Comparison of ENCODE assay signal across 11 mouse cellular contexts in genomic region chr8:107118803-107119233, GRCm38 (mm10). TPM values are rescaled to one million over a fixed set of nuclear protein-coding genes. Genes with fewer than 3 reads are reported as not detected.
DNase-seq lines count a peak whose midpoint lies in the region; ATAC-seq and TF ChIP-seq lines count a peak whose summit lies in the region.
"Had no signal": no experiment of that assay in that cellular context is flagged by ENCODE, and none has a peak within 500 bp of the region (broad histone marks: within the 10 kb centered on the region; RNA-seq: fewer than 3 reads in every experiment).

No protein-coding gene starts in this region.

- intact Hi-C loops in heart, postnatal 10 days (cut with DNase I) = loop anchor here (1.0 to 10.0 kb wide), 2 partner anchors 53 to 456 kb away; no protein-coding TSS in a partner anchor

- H3K27me3 ChIP-seq in liver, adult 2 months (ENCODE audit: control insufficient read depth, insufficient read depth, low read length) = no peaks in the 10 kb centered on the region
- no peaks in the 10 kb centered on the region for H3K27me3 ChIP-seq in limb, embryonic 12.5 days
- H3K27me3 ChIP-seq in midbrain, embryonic 14.5 days (ENCODE audit: control insufficient read depth, insufficient read depth, low read length) = no peaks in the 10 kb centered on the region
- H3K27me3 ChIP-seq: neural tube, embryonic 12.5 days; Patski had no signal

- H3K27ac ChIP-seq in liver, adult 2 months (replicated peaks; ENCODE audit: insufficient read depth, low read depth, low read length) = peak overlapping the region; percentile 71
- H3K27ac ChIP-seq in limb, embryonic 12.5 days = 0 out of 2 replicates have a peak overlapping the region, but pooled peaks have one; percentile 32
- no peak overlapping the region for H3K27ac ChIP-seq in midbrain, embryonic 14.5 days (replicated peaks; ENCODE audit: low read depth, low read length)
- H3K27ac ChIP-seq: neural tube, embryonic 12.5 days had no signal

- 22% methylated on average over 7 of the region's 7 CpGs for WGBS in liver, adult 2 months
- 27% methylated on average over 7 of the region's 7 CpGs for WGBS in limb, embryonic 12.5 days
- 66% methylated on average over 7 of the region's 7 CpGs for WGBS in midbrain, embryonic 14.5 days

- no peak for ATAC-seq in limb, embryonic 12.5 days (ENCODE audit: insufficient number of reproducible peaks, insufficient read depth, low FRiP score, low TSS enrichment, low read depth)
- no peak for ATAC-seq in midbrain, embryonic 14.5 days (ENCODE audit: low FRiP score, low TSS enrichment)
- ATAC-seq: Patski had no signal

- no peaks in the 10 kb centered on the region for H3K36me3 ChIP-seq in liver, adult 2 months (ENCODE audit: control insufficient read depth, insufficient read depth, low read length)
- no peaks in the 10 kb centered on the region for H3K36me3 ChIP-seq in limb, embryonic 12.5 days
- no peaks in the 10 kb centered on the region for H3K36me3 ChIP-seq in midbrain, embryonic 14.5 days (ENCODE audit: control insufficient read depth, insufficient read depth, low read length)
- H3K36me3 ChIP-seq: neural tube, embryonic 12.5 days had no signal

- no peak overlapping the region for H3K9ac ChIP-seq in liver, adult 2 months (ENCODE audit: low read depth, low read length)
- H3K9ac ChIP-seq in limb, embryonic 12.5 days (replicated peaks) = no peak overlapping the region
- no peak overlapping the region for H3K9ac ChIP-seq in midbrain, embryonic 14.5 days (replicated peaks; ENCODE audit: low read length)
- H3K9ac ChIP-seq: neural tube, embryonic 12.5 days had no signal

- TF ChIP-seq POLR2A in liver, adult 2 months (IDR thresholded peaks at IDR 0.05; ENCODE audit: extremely low read depth, insufficient read depth, low read length) = no peak

- no peak for TF ChIP-seq CTCF in liver, adult 2 months (IDR thresholded peaks at IDR 0.05; ENCODE audit: low read depth, low read length)

- H3K9me3 ChIP-seq in limb, embryonic 12.5 days = no peaks in the 10 kb centered on the region
- no peaks in the 10 kb centered on the region for H3K9me3 ChIP-seq in midbrain, embryonic 14.5 days (ENCODE audit: control insufficient read depth, low read length)
- H3K9me3 ChIP-seq: neural tube, embryonic 12.5 days had no signal

- peak; percentile 89 for DNase-seq in liver, adult 2 months (ENCODE audit: extremely low read depth, low read depth, low spot score)
- DNase-seq in liver = no peak
- peak; percentile 61 for DNase-seq in heart, postnatal 10 days
- DNase-seq in thymus, postnatal 4 days = peak; percentile 68
- DNase-seq in Muller cell, postnatal 12 days (ENCODE audit: inconsistent ontology term) = no peak
- no peak for DNase-seq in retina, postnatal 1 day
- DNase-seq in midbrain, embryonic 14.5 days = no peak

- no peaks in the 10 kb centered on the region for H3K79me2 ChIP-seq in liver, adult 2 months (ENCODE audit: control insufficient read depth, insufficient read depth, low read length)

- H3K4me3 ChIP-seq in liver, adult 2 months (ENCODE audit: insufficient read depth, low read depth, low read length) = no peak overlapping the region
- no peak overlapping the region for H3K4me3 ChIP-seq in limb, embryonic 12.5 days (replicated peaks)
- H3K4me3 ChIP-seq in midbrain, embryonic 14.5 days (replicated peaks; ENCODE audit: low read depth, low read length) = no peak overlapping the region
- H3K4me3 ChIP-seq: neural tube, embryonic 12.5 days had no signal

- peaks cover 23% of the 10 kb centered on the region for H3K4me1 ChIP-seq in liver, adult 2 months (ENCODE audit: control insufficient read depth, insufficient read depth, low read length)
- H3K4me1 ChIP-seq in limb, embryonic 12.5 days (replicated peaks) = peaks cover 29% of the 10 kb centered on the region
- peaks cover 9% of the 10 kb centered on the region for H3K4me1 ChIP-seq in midbrain, embryonic 14.5 days (ENCODE audit: control insufficient read depth, insufficient read depth, low read length)

- H3K4me2 ChIP-seq in limb, embryonic 12.5 days = 0 out of 2 replicates have a peak overlapping the region, but pooled peaks have one; percentile 5
- H3K4me2 ChIP-seq in midbrain, embryonic 14.5 days (ENCODE audit: low read length) = no peak overlapping the region
- H3K4me2 ChIP-seq: neural tube, embryonic 12.5 days had no signal

RNA-seq across cellular contexts. Expression of gene Terf2, which starts 22.5 kb away (rescaled TPM):
- total RNA-seq in liver, adult 2 months (2014; rRNA removed) = 3.6 and 4.0 TPM in 2 replicates
- 2.9 and 3.3 TPM in 2 replicates for polyA plus RNA-seq in liver, adult 2 months (2012; rRNA removed)
- 10 to 100 TPM; 18.0 to 18.1 TPM for total RNA-seq in heart, postnatal 10 days (2021)
- polyA plus RNA-seq in limb, embryonic 12.5 days (2016; fragmentation: Nextera tagmentation; extraction: Ambion mirVana) = 23.2 and 24.1 TPM in 2 replicates
- 23.3 and 27.6 TPM in 2 replicates for polyA plus RNA-seq in midbrain, embryonic 14.5 days (2014; fragmentation: Nextera tagmentation; extraction: Ambion mirVana)

RNA-seq across cellular contexts. Expression of gene Cyb5b, which starts 31.6 kb away (rescaled TPM):
- total RNA-seq in liver, adult 2 months (2014; rRNA removed) = 253 and 256 TPM in 2 replicates
- polyA plus RNA-seq in liver, adult 2 months (2012; rRNA removed) = 223 and 265 TPM in 2 replicates
- 10 to 100 TPM; 47.0 to 48.9 TPM for total RNA-seq in heart, postnatal 10 days (2021)
- 96.6 and 101 TPM in 2 replicates for polyA plus RNA-seq in limb, embryonic 12.5 days (2016; fragmentation: Nextera tagmentation; extraction: Ambion mirVana)
- 82.0 and 136 TPM in 2 replicates for polyA plus RNA-seq in midbrain, embryonic 14.5 days (2014; fragmentation: Nextera tagmentation; extraction: Ambion mirVana)

RNA-seq across cellular contexts. Expression of gene Tmed6, which starts 53.4 kb away (rescaled TPM):
- total RNA-seq in liver, adult 2 months (2014; rRNA removed) = 2.0 TPM in 1 of 2 replicates, not detected in the other
- not detected in 2 replicates for polyA plus RNA-seq in liver, adult 2 months (2012; rRNA removed)
- not detected for total RNA-seq in heart, postnatal 10 days (2021)
- not detected in 2 replicates for polyA plus RNA-seq in limb, embryonic 12.5 days (2016; fragmentation: Nextera tagmentation; extraction: Ambion mirVana)
- not detected in 2 replicates for polyA plus RNA-seq in midbrain, embryonic 14.5 days (2014; fragmentation: Nextera tagmentation; extraction: Ambion mirVana)
- total RNA-seq: left cerebral cortex, postnatal 25 days had no signal
- polyA plus RNA-seq: neural tube, embryonic 12.5 days had no signal

Comparison
In these comparisons a context has a peak if more than half of its experiments do, and no peak if none do; other contexts are left out.
1. DNase-seq: peak in liver, adult 2 months (single experiment), heart, postnatal 10 days (2 of 2) and thymus, postnatal 4 days (single experiment); none in liver (single experiment), Muller cell, postnatal 12 days (single experiment), retina, postnatal 1 day (single experiment) and midbrain, embryonic 14.5 days (single experiment).